Mouse (Mus musculus) liver, embryonic 14.5 days (tissue): ENCODE measurements around the gene Pecr.

ENCODE experiments used
- CTCF ChIP-seq: IDR thresholded peaks from 2 replicates; pipeline ENCODE4 v1.5.1; 2016; ENCODE audit warnings: antibody characterized with exemption, low read depth, control low read depth
- EP300 ChIP-seq: IDR thresholded peaks from 2 replicates; pipeline ENCODE4 v1.6.1; 2016; ENCODE audit warnings: antibody characterized with exemption, low read depth

DNA sequence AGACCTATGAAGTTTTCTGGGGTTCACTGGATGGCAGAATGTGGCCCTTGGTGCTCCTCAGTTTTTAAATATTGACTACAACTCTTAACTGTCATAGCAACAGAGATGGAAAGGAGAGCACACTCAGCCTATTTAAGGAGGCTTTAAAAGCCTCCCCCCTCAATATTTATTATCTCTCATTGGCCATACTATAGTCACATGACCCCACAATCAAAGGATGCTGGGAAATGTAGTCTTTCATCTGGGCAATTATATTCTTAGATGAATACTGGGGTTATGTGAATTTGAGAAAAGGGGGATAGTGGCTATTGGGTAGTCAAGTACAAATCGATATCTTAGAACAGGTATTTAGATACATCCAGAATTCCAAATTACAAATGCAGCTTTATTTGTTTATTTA lies 17.7 kb upstream of the Pecr start:
- no peak for TF ChIP-seq CTCF
- TF ChIP-seq EP300 = no peak
